Mouse (Mus musculus) heart, postnatal 0 days (tissue): ENCODE data around the gene Ube2l6. TPM values are rescaled to one million over a fixed set of nuclear protein-coding genes. Genes with fewer than 3 reads are reported as not detected.

Experiments used
- ATAC-seq: fragments of 200-750 bp; cut with Nextera tagmentation; 2 replicates; pipeline ENCODE4 v1.8.0; 2017; ENCODE audit warnings: low read depth, moderate number of reproducible peaks, moderate library complexity; ENCODE audit not compliant: insufficient read depth
- DNase-seq: peaks from one replicate; pipeline ENCODE4 v3.0.0-alpha.2; 2016; ENCODE audit warnings: low spot score
- H3K27ac ChIP-seq: fragments of 300-500 bp; sonication (generic); 2 replicates; pipeline ENCODE4 v1.5.1; 2014; ENCODE audit warnings: low read depth, mild to moderate bottlenecking
- H3K27me3 ChIP-seq: fragments of 300-500 bp; sonication (generic); 2 replicates; pipeline ENCODE4 v1.6.1; 2014; ENCODE audit warnings: low read length, mixed read lengths; ENCODE audit not compliant: control insufficient read depth, insufficient read depth
- H3K36me3 ChIP-seq: fragments of 300-500 bp; sonication (generic); replicated peaks from 2 replicates; pipeline ENCODE4 v1.6.1; 2014; ENCODE audit warnings: low read length, mixed read lengths; ENCODE audit not compliant: control insufficient read depth, insufficient read depth
- H3K4me1 ChIP-seq: fragments of 300-500 bp; sonication (generic); 2 replicates; pipeline ENCODE4 v1.6.1; 2014; ENCODE audit warnings: antibody characterized with exemption; ENCODE audit not compliant: control insufficient read depth, insufficient read depth
- H3K4me2 ChIP-seq: fragments of 300-500 bp; sonication (generic); 2 replicates; pipeline ENCODE4 v1.6.1; 2014; ENCODE audit warnings: low read depth, mild to moderate bottlenecking, low read length, moderate library complexity
- H3K4me3 ChIP-seq: fragments of 300-500 bp; sonication (generic); 2 replicates; pipeline ENCODE4 v1.5.1; 2014; ENCODE audit warnings: low read depth, low read length
- H3K9ac ChIP-seq: fragments of 300-500 bp; sonication (generic); replicated peaks from 2 replicates; pipeline ENCODE4 v1.6.1; 2014; ENCODE audit warnings: low read depth, low read length, mixed read lengths
- H3K9me3 ChIP-seq: fragments of 300-500 bp; sonication (generic); replicated peaks from 2 replicates; pipeline ENCODE4 v1.6.1; 2016; ENCODE audit warnings: low read length; ENCODE audit not compliant: control insufficient read depth
- CTCF ChIP-seq: IDR thresholded peaks from 2 replicates; pipeline ENCODE4 v1.5.1; 2016; ENCODE audit warnings: antibody characterized with exemption, control low read depth, low read depth
- EP300 ChIP-seq: IDR thresholded peaks from 2 replicates; pipeline ENCODE4 v1.6.1; 2016; ENCODE audit warnings: antibody characterized with exemption, low read depth
- WGBS: fragments of 180-500 bp; shearing (Covaris S2); extraction: QIAGEN DNeasy Blood & Tissue Kit; methylation state at CpG from one replicate; pipeline ENCODE4 v1.1.7; 2014; 5-methylcytosine and 5-hydroxymethylcytosine counted together
- polyA plus RNA-seq: library from polyadenylated mRNA; unstranded; fragments of >200 nt; fragmentation: Nextera tagmentation; extraction: Ambion mirVana; gene quantifications from 2 replicates; pipeline ENCODE4 v1.2.1, GENCODE M21; 2015
- total RNA-seq: library from RNA; depleted of rRNA; stranded (reverse); fragments of >200 nt; gene quantifications from 2 replicates; pipeline ENCODE4 v1.2.3, GENCODE M21; 2014; ENCODE audit warnings: low replicate concordance

Gene Ube2l6
- total and polyA plus RNA-seq, 2 experiments from 2014 or later, result 36.9 to 40.0 TPM

DNA sequence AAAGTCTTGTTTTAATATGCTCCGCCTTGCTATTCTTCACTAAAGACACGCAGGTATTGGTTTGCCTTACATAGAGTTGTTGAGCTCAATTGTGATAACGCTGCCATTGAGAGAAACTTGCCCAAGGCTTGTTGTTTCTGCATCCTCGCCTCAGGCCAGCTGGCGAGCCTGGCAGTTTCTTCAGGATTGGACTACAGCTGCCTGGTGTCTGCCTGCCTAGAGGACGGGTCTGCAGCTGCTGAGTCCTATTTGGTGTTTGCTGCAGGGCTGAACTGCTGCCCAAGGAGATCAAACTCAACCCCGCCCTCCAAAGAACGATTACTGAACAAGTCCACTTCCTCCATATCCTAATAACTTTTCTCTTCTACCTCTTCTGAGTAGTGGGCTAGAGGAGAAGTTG, 37.9 kb upstream of the Ube2l6 start:
- TF ChIP-seq CTCF (no peak), EP300 (no peak)
- Histone ChIP-seq H3K4me3 (no peak overlapping the region), H3K27ac (no peak overlapping the region), H3K4me1 (no peaks in the 10 kb centered on the region), H3K9me3 (no peaks in the 10 kb centered on the region), H3K36me3 (no peaks in the 10 kb centered on the region), H3K27me3 (no peaks in the 10 kb centered on the region), H3K9ac (no peak overlapping the region), H3K4me2 (no peak overlapping the region)
- ATAC-seq (no peak), DNase-seq (no peak)
- WGBS, result 67% methylated on average over 8 of the region's 8 CpGs

DNA sequence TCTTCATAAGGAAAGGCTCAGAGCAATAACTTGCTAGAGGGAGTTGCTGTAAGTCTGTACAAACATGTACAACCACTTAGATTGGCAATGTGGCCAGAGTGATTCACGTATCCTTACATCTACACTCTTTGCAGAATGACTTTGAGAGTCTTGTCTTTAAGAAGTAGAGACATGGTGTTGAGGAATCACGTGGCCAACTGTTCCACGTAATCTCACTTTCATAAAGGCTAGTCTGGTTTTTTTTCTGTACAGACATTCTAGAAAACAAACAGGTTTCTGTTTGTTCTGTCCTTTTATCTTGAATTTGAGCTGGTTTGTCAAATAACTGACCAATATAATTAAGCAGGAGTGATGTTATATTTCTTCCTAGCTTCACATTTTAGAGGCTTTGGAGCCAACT, 37.3 kb upstream of the Ube2l6 start:
- no peak for TF ChIP-seq CTCF
- TF ChIP-seq EP300, result no peak
- no peak overlapping the region for H3K27ac ChIP-seq
- H3K36me3 ChIP-seq, result no peaks in the 10 kb centered on the region
- WGBS, result 64% methylated on average over 3 of the region's 3 CpGs
- ATAC-seq, result no peak
- no peak overlapping the region for H3K4me3 ChIP-seq
- H3K9ac ChIP-seq, result no peak overlapping the region
- no peaks in the 10 kb centered on the region for H3K9me3 ChIP-seq
- DNase-seq, result no peak
- no peak overlapping the region for H3K4me2 ChIP-seq
- H3K27me3 ChIP-seq, result no peaks in the 10 kb centered on the region
- H3K4me1 ChIP-seq, result no peaks in the 10 kb centered on the region

DNA sequence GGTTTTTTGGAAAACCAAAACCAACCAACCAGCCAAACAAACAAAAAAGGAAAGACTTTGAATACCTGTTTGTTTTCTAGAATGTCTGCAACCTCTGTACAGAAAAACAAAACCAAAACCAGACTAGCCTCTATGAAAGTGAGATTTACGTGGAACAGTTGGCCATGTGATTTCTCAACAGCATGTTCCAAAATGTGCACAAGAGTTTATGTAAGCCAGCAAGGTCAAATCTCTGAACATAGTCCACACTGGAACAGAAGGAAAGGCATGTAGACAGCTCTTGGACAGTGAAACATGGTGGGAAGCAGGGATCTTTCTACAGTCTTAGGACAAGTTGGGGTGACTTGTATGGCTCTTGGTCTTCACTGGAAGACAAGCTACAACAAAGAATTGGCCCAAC, 36.8 kb upstream of the Ube2l6 start:
- H3K36me3 ChIP-seq, result no peaks in the 10 kb centered on the region
- no peak overlapping the region for H3K9ac ChIP-seq
- H3K27ac ChIP-seq, result no peak overlapping the region
- no peaks in the 10 kb centered on the region for H3K4me1 ChIP-seq
- no peak overlapping the region for H3K4me2 ChIP-seq
- TF ChIP-seq EP300, result no peak
- no peak for TF ChIP-seq CTCF
- H3K27me3 ChIP-seq, result no peaks in the 10 kb centered on the region
- H3K9me3 ChIP-seq, result no peaks in the 10 kb centered on the region
- DNase-seq (no peak), ATAC-seq (no peak)
- no peak overlapping the region for H3K4me3 ChIP-seq
- 89% methylated on average over 1 of the region's 1 CpGs for WGBS

DNA sequence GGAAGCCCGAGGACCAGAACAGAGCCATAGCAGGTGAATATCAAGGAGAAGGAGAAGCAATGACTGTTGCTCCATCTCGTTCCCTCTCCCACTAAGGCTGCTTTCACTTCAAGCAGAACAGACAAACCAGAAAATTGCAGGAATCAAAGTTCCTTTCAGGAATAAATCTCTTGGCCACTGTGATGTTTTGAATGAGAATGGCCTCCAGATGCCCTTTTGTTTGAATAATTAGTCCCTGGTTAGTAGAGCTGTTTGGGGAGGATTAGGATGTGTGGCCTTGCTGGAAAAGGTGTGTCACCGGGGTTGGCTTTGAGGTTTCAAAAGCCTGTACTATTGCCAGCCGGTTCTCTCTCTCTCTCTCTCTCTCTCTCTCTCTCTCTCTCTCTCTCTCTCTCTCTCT, 36.3 kb upstream of the Ube2l6 start:
- WGBS, result 54% methylated on average over 4 of the region's 4 CpGs
- no peak overlapping the region for H3K4me3 ChIP-seq

DNA sequence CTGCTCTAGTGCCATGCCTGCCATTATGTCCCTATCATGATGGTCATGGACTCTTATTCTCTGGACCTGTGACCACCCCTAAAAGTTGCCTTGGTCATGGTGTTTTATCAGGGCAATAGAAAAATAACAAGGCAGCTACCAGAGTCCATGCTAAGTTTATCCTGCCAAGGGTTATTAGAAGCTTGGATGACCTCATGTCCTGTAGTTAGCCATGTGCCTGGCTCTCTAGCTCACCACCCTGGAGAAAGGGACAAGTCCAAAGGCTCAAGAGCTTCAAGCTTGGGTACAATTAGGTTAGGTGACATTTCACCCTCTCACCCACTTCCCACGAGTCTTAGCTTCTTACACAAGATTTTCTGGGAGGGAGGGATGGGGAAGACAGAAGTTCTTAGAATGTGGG, 35.8 kb upstream of the Ube2l6 start:
- H3K4me1 ChIP-seq, result no peaks in the 10 kb centered on the region
- no peak overlapping the region for H3K27ac ChIP-seq
- no peaks in the 10 kb centered on the region for H3K27me3 ChIP-seq
- WGBS, result 39% methylated on average over 1 of the region's 1 CpGs
- no peaks in the 10 kb centered on the region for H3K36me3 ChIP-seq
- ATAC-seq, result no peak
- TF ChIP-seq EP300 (no peak), CTCF (no peak)
- H3K9me3 ChIP-seq, result no peaks in the 10 kb centered on the region
- H3K9ac ChIP-seq, result no peak overlapping the region
- no peak overlapping the region for H3K4me3 ChIP-seq
- DNase-seq, result no peak
- no peak overlapping the region for H3K4me2 ChIP-seq

More for the DNA sequence above, 36.3 kb upstream of the Ube2l6 start:
- H3K4me2 ChIP-seq, result no peak overlapping the region
- no peaks in the 10 kb centered on the region for H3K4me1 ChIP-seq
- no peaks in the 10 kb centered on the region for H3K9me3 ChIP-seq
- TF ChIP-seq CTCF (no peak), EP300 (no peak)
- no peak overlapping the region for H3K27ac ChIP-seq
- H3K36me3 ChIP-seq, result no peaks in the 10 kb centered on the region
- ATAC-seq, result no peak
- DNase-seq, result no peak
- H3K9ac ChIP-seq, result no peak overlapping the region
- H3K27me3 ChIP-seq, result no peaks in the 10 kb centered on the region

DNA sequence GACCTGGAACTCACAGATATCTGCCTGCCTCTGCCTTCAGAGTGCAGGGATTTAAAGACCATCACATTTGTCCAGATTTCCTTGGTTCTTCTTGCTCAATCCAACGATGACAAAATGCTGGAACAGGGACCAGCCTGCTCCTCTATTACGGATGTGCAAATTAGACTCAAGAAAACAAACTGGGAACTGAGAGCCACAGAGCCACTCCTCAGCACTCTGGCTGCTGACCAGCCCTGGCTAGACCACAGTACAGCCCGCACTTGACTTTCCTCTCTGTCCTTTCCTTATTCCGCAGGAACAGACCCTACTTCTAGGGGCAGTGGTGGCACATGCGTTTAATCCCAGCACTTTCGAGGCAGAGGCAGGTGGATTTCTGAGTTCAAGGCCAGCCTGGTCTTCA, 28.1 kb upstream of the Ube2l6 start:
- no peaks in the 10 kb centered on the region; the same call in 1 of the 2 replicates for H3K27me3 ChIP-seq
- no peaks in the 10 kb centered on the region for H3K9me3 ChIP-seq
- TF ChIP-seq EP300 (no peak), CTCF (no peak)
- 65% methylated on average over 6 of the region's 6 CpGs for WGBS
- no peaks in the 10 kb centered on the region for H3K36me3 ChIP-seq
- no peak overlapping the region for H3K9ac ChIP-seq
- H3K27ac ChIP-seq, result no peak overlapping the region
- no peak overlapping the region for H3K4me2 ChIP-seq
- H3K4me3 ChIP-seq, result no peak overlapping the region
- no peaks in the 10 kb centered on the region for H3K4me1 ChIP-seq
- ATAC-seq (no peak), DNase-seq (no peak)
